Mouse (Mus musculus) kidney, postnatal 4 days (tissue): ENCODE data around the gene Tstd2.
A peak's percentile ranks its signal among the peaks of the same experiment; 100 is the strongest.

ENCODE experiments used
- DNase-seq, 2 experiments: peaks; one replicate each; pipeline ENCODE4 v3.0.0; 2021; ENCODE audit warnings: mixed read lengths in 2 of 2

Tstd2 gene

GRCm38 (mm10) chr4:46084416-46085172 lies 53.9 kb downstream of the Tstd2 start:
- DNase-seq, result no peak

GRCm38 (mm10) chr4:46082555-46082954 lies 55.9 kb downstream of the Tstd2 start:
- no peak for DNase-seq

DNA sequence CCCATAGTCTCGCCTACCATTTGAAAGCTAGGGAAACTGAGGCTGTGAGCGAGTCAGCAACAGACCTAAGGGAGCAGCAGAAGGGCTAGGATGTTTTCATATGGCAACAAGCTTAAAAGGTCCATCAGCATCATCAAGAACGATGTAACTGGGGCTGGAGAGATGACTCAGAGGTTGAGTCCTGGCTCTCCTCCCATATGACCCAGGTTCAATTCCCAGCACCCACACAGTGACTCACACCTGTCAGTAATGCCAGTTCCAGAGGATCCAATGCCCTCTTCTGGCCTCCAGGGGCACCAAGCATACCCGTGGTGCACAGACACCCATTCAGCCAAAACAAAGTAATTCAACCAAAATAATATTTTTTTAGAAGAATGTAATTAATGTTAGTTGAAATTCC lies 58.2 kb downstream of the Tstd2 start:
- no peak for DNase-seq

- no peak for DNase-seq
These were observed 61.6 kb downstream of the Tstd2 start for GRCm38 (mm10) chr4:46076892-46077291.

DNA sequence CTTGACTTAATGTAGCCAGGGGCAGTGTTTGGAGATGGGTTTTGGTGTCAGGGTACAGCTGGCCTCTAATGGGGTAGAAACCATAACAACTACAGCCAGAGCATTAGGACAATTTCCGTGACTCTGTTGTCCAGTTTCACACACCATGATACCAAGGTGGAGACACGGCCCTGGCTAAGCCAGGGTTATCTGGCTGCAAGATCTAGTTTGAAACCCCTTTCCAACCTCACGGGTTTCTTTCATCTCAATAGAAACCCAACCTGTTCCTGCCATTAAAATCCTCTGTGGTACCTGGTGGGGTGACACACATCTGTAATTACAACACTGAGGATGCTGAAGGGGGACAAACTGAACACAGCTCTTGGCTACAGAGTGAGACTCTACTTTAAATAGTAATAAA lies 62.8 kb downstream of the Tstd2 start:
- DNase-seq, result no peak

GRCm38 (mm10) chr4:46073736-46074135 lies 64.8 kb downstream of the Tstd2 start:
- no peak for DNase-seq

- no peak for DNase-seq
These were observed 65.9 kb downstream of the Tstd2 start for GRCm38 (mm10) chr4:46072631-46073030.

DNA sequence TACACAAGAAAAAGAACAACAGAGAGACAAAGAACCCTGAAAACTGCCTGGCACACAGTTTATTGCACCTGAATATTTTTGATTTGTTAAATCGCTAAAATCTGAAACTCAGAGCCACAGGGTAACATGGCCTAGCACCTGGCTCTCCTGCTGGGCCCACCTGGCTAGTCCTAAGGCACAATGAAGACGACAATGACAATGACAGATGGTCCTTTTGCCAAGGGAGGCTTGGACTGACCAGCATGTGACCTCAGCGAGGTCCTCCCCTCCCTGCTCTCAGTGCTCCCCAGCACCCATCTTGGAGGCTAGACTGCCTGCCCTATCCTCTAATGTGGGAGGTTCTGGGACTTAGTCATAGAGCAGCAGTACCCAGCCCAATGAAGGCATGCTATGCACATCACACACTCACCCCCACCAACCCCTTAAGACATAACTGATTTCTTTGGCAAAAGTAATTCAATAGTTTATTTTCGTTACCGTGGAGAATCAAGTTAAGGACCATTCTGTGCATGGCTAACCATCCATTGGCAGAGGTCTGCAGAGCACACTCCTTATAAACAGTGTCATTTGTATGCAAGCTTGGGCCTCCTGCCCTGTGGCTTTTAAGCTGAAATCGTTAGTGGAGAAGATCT lies 68.5 kb downstream of the Tstd2 start:
- DNase-seq, result no peak

- DNase-seq, result no peak
These were observed 69.9 kb downstream of the Tstd2 start for GRCm38 (mm10) chr4:46068573-46068972.

DNA sequence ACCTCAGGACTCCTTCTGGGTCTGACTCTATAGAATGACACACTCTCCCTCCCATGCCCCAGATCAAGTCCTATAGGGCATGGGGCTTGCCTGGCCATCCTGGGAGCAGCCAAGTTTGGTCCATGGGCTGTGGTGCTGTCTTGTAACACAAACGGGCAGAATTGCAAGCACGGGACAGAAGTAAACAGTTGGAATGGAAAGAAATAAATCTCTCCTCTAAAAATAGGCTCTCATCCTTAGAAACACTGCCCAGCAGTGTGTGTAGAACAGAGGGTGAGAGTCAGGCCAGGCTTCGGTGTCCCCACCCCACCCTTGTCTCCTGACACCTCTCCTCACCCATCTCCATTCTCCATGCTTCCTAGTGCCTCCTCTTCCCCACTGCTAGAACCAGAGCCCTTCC lies 70.4 kb downstream of the Tstd2 start:
- DNase-seq, result no peak

GRCm38 (mm10) chr4:46065695-46066340 lies 72.7 kb downstream of the Tstd2 start:
- DNase-seq, result peak in 1 of 2 experiments; percentile 34

DNA sequence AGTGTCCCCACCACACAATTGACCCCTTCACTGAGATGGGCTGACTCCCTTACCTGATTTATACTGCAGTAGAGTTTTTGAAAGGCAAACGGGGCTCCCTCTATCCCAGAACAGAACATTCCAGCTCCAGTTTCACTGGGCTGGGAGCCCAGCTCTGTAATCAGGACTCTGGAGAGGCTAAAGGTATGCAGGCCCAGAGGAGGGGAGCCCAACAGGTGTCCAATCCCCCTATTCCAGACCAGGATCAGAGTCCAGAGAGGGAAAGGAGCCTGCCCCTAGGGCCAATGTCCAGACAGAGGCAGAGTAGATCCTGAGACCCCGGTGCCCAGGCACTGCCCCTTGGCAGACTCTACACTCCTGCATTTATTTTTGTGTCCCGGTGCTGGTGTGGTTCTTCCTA lies 73.5 kb downstream of the Tstd2 start:
- no peak for DNase-seq
